Mouse (Mus musculus) thymus, adult 2 months (tissue): Measurements from ENCODE around the gene Scn4b.

Source experiments
- CTCF ChIP-seq: fragments of 200-500 bp; IDR thresholded peaks from 2 replicates; pipeline ENCODE4 v1.5.1; 2012; ENCODE audit warnings: mild to moderate bottlenecking, control low read depth, low read length, moderate library complexity, borderline replicate concordance; ENCODE audit not compliant: control insufficient read depth, poor library complexity, insufficient read depth; ENCODE audit errors: extremely low read depth
- POLR2A ChIP-seq: fragments of 200-500 bp; IDR thresholded peaks from 2 replicates; pipeline ENCODE4 v1.6.1; 2012; ENCODE audit warnings: mild to moderate bottlenecking, low read length, control low read depth, moderate library complexity; ENCODE audit not compliant: control insufficient read depth, poor library complexity, insufficient read depth; ENCODE audit errors: extremely low read depth

DNA sequence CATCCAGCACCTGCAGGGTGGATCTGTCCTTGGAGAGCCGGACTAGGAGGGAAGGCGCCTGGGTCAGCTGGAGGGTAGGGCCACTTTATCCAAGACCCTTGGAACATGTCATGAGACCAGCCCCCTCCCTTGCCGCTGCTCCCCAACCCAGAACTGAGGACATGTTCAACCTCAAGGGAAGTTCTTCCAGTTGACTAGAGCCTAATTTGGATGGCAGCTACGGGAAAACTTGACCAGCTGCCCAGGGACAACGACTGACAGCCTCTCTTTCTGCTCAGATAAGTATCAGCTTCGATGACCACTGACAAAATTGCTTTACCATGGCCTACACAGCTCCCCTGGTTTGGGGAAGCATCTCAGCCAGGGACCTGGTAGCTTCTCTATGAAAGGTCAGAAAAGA lies 45.1 kb downstream of the Scn4b start:
- no peak for TF ChIP-seq POLR2A
- no peak for TF ChIP-seq CTCF
